Mouse (Mus musculus) G1E (cell line): Measurements from ENCODE around the gene Cntn5.

Experiments used
- CTCF ChIP-seq: IDR thresholded peaks from 2 replicates; pipeline ENCODE4 v1.5.1; 2012; ENCODE audit warnings: low read depth, low read length, inconsistent platforms, mixed read lengths
- GATA1 ChIP-seq: IDR thresholded peaks from 2 replicates; pipeline ENCODE4 v1.6.1; 2012; ENCODE audit warnings: borderline replicate concordance, low read length, inconsistent platforms, mixed read lengths
- POLR2AphosphoS5 ChIP-seq: IDR thresholded peaks from 2 replicates; pipeline ENCODE4 v1.6.1; 2012; ENCODE audit warnings: low read depth, low read length, inconsistent platforms; ENCODE audit not compliant: insufficient replicate concordance

DNA sequence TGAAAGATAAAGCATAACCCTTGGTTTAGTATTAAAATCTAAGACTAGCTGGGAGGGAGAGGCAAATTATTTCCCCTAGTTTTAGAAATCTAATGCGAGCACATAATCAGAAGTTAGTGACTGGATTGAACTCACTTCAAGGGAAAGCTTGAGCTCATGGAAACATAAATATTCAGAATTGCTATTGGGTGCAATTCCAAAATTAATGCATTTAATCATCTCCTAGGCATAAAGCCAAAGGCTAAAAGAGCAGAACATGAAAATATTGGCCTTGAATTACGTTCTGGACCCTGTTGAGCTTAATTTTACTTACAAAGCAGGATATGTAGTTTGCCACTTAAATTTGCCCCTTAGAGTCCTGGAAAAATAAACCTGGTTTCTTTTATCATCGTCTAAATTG, 1124.9 kb downstream of the Cntn5 start:
- TF ChIP-seq CTCF: no peak
- TF ChIP-seq GATA1: no peak
- no peak for TF ChIP-seq POLR2AphosphoS5
